Comparison of ENCODE assay signal across 13 mouse cellular contexts in genomic region chr12:110438367-110438973, GRCm38 (mm10). TPM values are rescaled to one million over a fixed set of nuclear protein-coding genes. Genes with fewer than 3 reads are reported as not detected.
DNase-seq lines count a peak whose midpoint lies in the region; ATAC-seq and TF ChIP-seq lines count a peak whose summit lies in the region.
"Had no signal": no experiment of that assay in that cellular context is flagged by ENCODE, and none has a peak within 500 bp of the region (broad histone marks: within the 10 kb centered on the region; RNA-seq: fewer than 3 reads in every experiment).

No protein-coding gene starts in this region.

- no peak for ATAC-seq in hindbrain, postnatal 0 days
- ATAC-seq in hindbrain, embryonic 16.5 days, result no peak
- peak; percentile 85 for ATAC-seq in intestine, postnatal 0 days
- ATAC-seq: forebrain, embryonic 16.5 days; Patski had no signal

- no peak overlapping the region for H3K9ac ChIP-seq in hindbrain, postnatal 0 days (replicated peaks; ENCODE audit: low read length)
- no peak overlapping the region for H3K9ac ChIP-seq in hindbrain, embryonic 16.5 days (ENCODE audit: low read depth, low read length)
- H3K9ac ChIP-seq in ES-E14 (ENCODE audit: insufficient read depth, low read depth, low read length, poor library complexity, severe bottlenecking), result no peak overlapping the region
- no peak overlapping the region for H3K9ac ChIP-seq in intestine, postnatal 0 days (ENCODE audit: low read depth, low read length)
- H3K9ac ChIP-seq: heart, embryonic 15.5 days; liver, embryonic 15.5 days had no signal

- H3K27me3 ChIP-seq in hindbrain, postnatal 0 days (ENCODE audit: insufficient read depth, low read length), result no peaks in the 10 kb centered on the region
- no peaks in the 10 kb centered on the region for H3K27me3 ChIP-seq in hindbrain, embryonic 16.5 days (replicated peaks; ENCODE audit: control insufficient read depth, insufficient read depth, low read length)
- no peaks in the 10 kb centered on the region for H3K27me3 ChIP-seq in intestine, postnatal 0 days (replicated peaks; ENCODE audit: control insufficient read depth, insufficient read depth, low read length)
- H3K27me3 ChIP-seq: liver, embryonic 15.5 days had no signal

- peak; percentile 57 for TF ChIP-seq CTCF in hindbrain, postnatal 0 days (IDR thresholded peaks at IDR 0.05; ENCODE audit: low read depth)
- peak; percentile 83 for TF ChIP-seq CTCF in intestine, postnatal 0 days (IDR thresholded peaks at IDR 0.05; ENCODE audit: low read depth)

- H3K9me3 ChIP-seq in hindbrain, postnatal 0 days (ENCODE audit: low read length), result no peaks in the 10 kb centered on the region; the same call in 1 of the 2 replicates
- H3K9me3 ChIP-seq in hindbrain, embryonic 16.5 days (ENCODE audit: control insufficient read depth, low read length), result no peaks in the 10 kb centered on the region
- no peaks in the 10 kb centered on the region for H3K9me3 ChIP-seq in ES-E14 (ENCODE audit: control insufficient read depth, insufficient read depth, low read depth, low read length)
- H3K9me3 ChIP-seq in intestine, postnatal 0 days (ENCODE audit: control insufficient read depth), result no peaks in the 10 kb centered on the region
- H3K9me3 ChIP-seq: heart, embryonic 15.5 days; liver, embryonic 15.5 days had no signal

- no peak overlapping the region for H3K4me3 ChIP-seq in hindbrain, postnatal 0 days (ENCODE audit: low read length)
- no peak overlapping the region for H3K4me3 ChIP-seq in hindbrain, embryonic 16.5 days (ENCODE audit: low read length)
- no peak overlapping the region for H3K4me3 ChIP-seq in ES-E14 (ENCODE audit: insufficient read depth in 1 of 2, low read depth in 1 of 2, low read length in 2 of 2, poor library complexity in 1 of 2, severe bottlenecking in 1 of 2)
- H3K4me3 ChIP-seq in intestine, postnatal 0 days (ENCODE audit: low read depth, low read length), result no peak overlapping the region
- H3K4me3 ChIP-seq: heart, embryonic 15.5 days; liver, embryonic 15.5 days had no signal

- H3K4me1 ChIP-seq in hindbrain, postnatal 0 days (ENCODE audit: insufficient read depth, low read length), result no peaks in the 10 kb centered on the region
- H3K4me1 ChIP-seq in hindbrain, embryonic 16.5 days (ENCODE audit: control insufficient read depth, insufficient read depth, low read depth, low read length), result no peaks in the 10 kb centered on the region
- H3K4me1 ChIP-seq in ES-E14 (ENCODE audit: control insufficient read depth in 2 of 2, insufficient read depth in 2 of 2, low read length in 2 of 2, poor library complexity in 1 of 2), result peaks cover 0 to 3% of the 10 kb centered on the region in 2 experiments; a peak in 1 of 4 replicates
- H3K4me1 ChIP-seq in intestine, postnatal 0 days (replicated peaks; ENCODE audit: control insufficient read depth, insufficient read depth, low read length), result 0 out of 2 replicates have a peak, but pooled peaks cover 3% of the 10 kb centered on the region
- H3K4me1 ChIP-seq: heart, embryonic 15.5 days had no signal

- no peaks in the 10 kb centered on the region for H3K36me3 ChIP-seq in hindbrain, postnatal 0 days (ENCODE audit: insufficient read depth, low read length)
- H3K36me3 ChIP-seq in hindbrain, embryonic 16.5 days (ENCODE audit: control insufficient read depth, insufficient read depth, low read length), result no peaks in the 10 kb centered on the region
- H3K36me3 ChIP-seq in ES-E14 (ENCODE audit: control insufficient read depth, insufficient read depth, low read length, poor library complexity, severe bottlenecking), result no peaks in the 10 kb centered on the region
- no peaks in the 10 kb centered on the region for H3K36me3 ChIP-seq in intestine, postnatal 0 days (ENCODE audit: control insufficient read depth, insufficient read depth)
- H3K36me3 ChIP-seq: heart, embryonic 15.5 days; liver, embryonic 15.5 days had no signal

- H3K27ac ChIP-seq in hindbrain, postnatal 0 days, result no peak overlapping the region
- no peak overlapping the region for H3K27ac ChIP-seq in hindbrain, embryonic 16.5 days (ENCODE audit: low read depth, low read length)
- H3K27ac ChIP-seq in ES-E14 (ENCODE audit: insufficient read depth, low read depth, low read length, poor library complexity, severe bottlenecking), result no peak overlapping the region
- peak overlapping the region; percentile 84 for H3K27ac ChIP-seq in intestine, postnatal 0 days (ENCODE audit: low read depth, low read length)
- H3K27ac ChIP-seq: heart, embryonic 15.5 days; liver, embryonic 15.5 days had no signal

- in situ Hi-C loops in ES-E14 (cut with MboI; ENCODE audit: low sequenced_read_pairs in 2 of 2, unreplicated experiment in 2 of 2), result loop anchor here in 1 of 2 experiments (25.0 kb wide), 1 partner anchor 399 kb away; the partner anchor contains the start of gene Mok

- no peak overlapping the region for H3K4me2 ChIP-seq in hindbrain, postnatal 0 days (ENCODE audit: low read depth, low read length)
- H3K4me2 ChIP-seq in hindbrain, embryonic 16.5 days (ENCODE audit: low read length), result no peak overlapping the region
- no peak overlapping the region for H3K4me2 ChIP-seq in intestine, postnatal 0 days (replicated peaks; ENCODE audit: low read depth)
- H3K4me2 ChIP-seq: heart, embryonic 15.5 days; liver, embryonic 15.5 days had no signal

- DNase-seq in hindbrain, postnatal 0 days (ENCODE audit: low spot score), result no peak
- DNase-seq in A20 (ENCODE audit: low read depth, low spot score), result peak; percentile 63
- peak; percentile 53 for DNase-seq in ES-E14 (ENCODE audit: low read depth, low spot score)
- no peak for DNase-seq in adrenal gland, adult 8-10 months
- no peak for DNase-seq in neural tube, embryonic 10.5 days (ENCODE audit: extremely low spot score, low spot score)
- no peak for DNase-seq in layer of hippocampus, postnatal 10 days (ENCODE audit: low spot score in 2 of 2)
- DNase-seq: midbrain, embryonic 14.5 days had no signal

- WGBS in hindbrain, postnatal 0 days, result 45% methylated on average over 5 of the region's 5 CpGs
- 50% methylated on average over 5 of the region's 5 CpGs for WGBS in hindbrain, embryonic 16.5 days
- 38% methylated on average over 5 of the region's 5 CpGs for WGBS in intestine, postnatal 0 days

TF ChIP-seq in ES-E14, 5 proteins besides CTCF, POLR2A, EP300 and RAD21:
- TF ChIP-seq ZNF384 (IDR thresholded peaks at IDR 0.05; ENCODE audit: low read depth, low read length) (0 out of 2 replicates have a peak, but pooled peaks have one; percentile 10), HCFC1 (IDR thresholded peaks at IDR 0.05; ENCODE audit: borderline replicate concordance, insufficient read depth, low read length) (no peak), ZC3H11A (IDR thresholded peaks at IDR 0.05; ENCODE audit: borderline replicate concordance, low read depth, low read length) (no peak)

RNA-seq across cellular contexts. Expression of gene Ppp2r5c, which starts 8.4 kb away (rescaled TPM):
- 108 and 118 TPM in 2 replicates for total RNA-seq in hindbrain, postnatal 0 days (2014; rRNA removed)
- polyA plus RNA-seq in hindbrain, postnatal 0 days (2015; fragmentation: Nextera tagmentation; extraction: Ambion mirVana), result 162 and 163 TPM in 2 replicates
- polyA plus RNA-seq in hindbrain, embryonic 16.5 days (2015; fragmentation: Nextera tagmentation; extraction: Ambion mirVana), result 135 and 136 TPM in 2 replicates
- 62.1 and 83.4 TPM in 2 replicates for total RNA-seq in ES-E14 (2012; rRNA removed)
- 138 and 143 TPM in 2 replicates for polyA plus RNA-seq in intestine, postnatal 0 days (2015; fragmentation: Nextera tagmentation; extraction: Ambion mirVana)
- 100 to 1,000 TPM; 106 to 141 (median 127) TPM for total RNA-seq in adrenal gland, adult 8-10 months (2022)
- 100 to 1,000 TPM; 247 to 251 TPM for total RNA-seq in layer of hippocampus, postnatal 10 days (2021)

Comparison
In these comparisons a context has a peak if more than half of its experiments do, and no peak if none do; other contexts are left out.
1. DNase-seq: peak in A20 (single experiment) and ES-E14 (single experiment); none in hindbrain, postnatal 0 days (single experiment), adrenal gland, adult 8-10 months (single experiment), neural tube, embryonic 10.5 days (single experiment) and layer of hippocampus, postnatal 10 days (0 of 2).